Mouse (Mus musculus) adrenal gland, adult 8-10 months (tissue): Measurements from ENCODE around the gene Pdss2. TPM values are rescaled to one million over a fixed set of nuclear protein-coding genes. Genes with fewer than 3 reads are reported as not detected.
"Not testable (repeated sequence)": the region's sequence is repeated elsewhere in the genome, so short reads cannot be mapped to it uniquely, and the experiment has no call there.

Experiments used
- DNase-seq: peaks from one replicate; pipeline ENCODE4 v3.0.0; 2022
- total RNA-seq, 4 experiments: library from RNA; stranded (reverse); gene quantifications; 2 replicates each; pipeline ENCODE4 v1.2.4; 2022

Gene Pdss2
- total RNA-seq, 4 experiments from 2014 or later: 18.7 to 24.0 (median 22.1) TPM

GRCm38 (mm10) chr10:43378279-43378678 lies 157.0 kb downstream of the Pdss2 start:
- DNase-seq: no peak

GRCm38 (mm10) chr10:43378732-43379644 lies 157.7 kb downstream of the Pdss2 start:
- no peak for DNase-seq

- no peak for DNase-seq
These were observed 161.4 kb downstream of the Pdss2 start for GRCm38 (mm10) chr10:43382660-43383059.

- DNase-seq: no peak
These were observed 163.3 kb downstream of the Pdss2 start for GRCm38 (mm10) chr10:43384623-43385022.

GRCm38 (mm10) chr10:43392921-43393320 lies 171.6 kb downstream of the Pdss2 start:
- no peak for DNase-seq

GRCm38 (mm10) chr10:43393818-43394217 lies 172.5 kb downstream of the Pdss2 start:
- DNase-seq: no peak

GRCm38 (mm10) chr10:43395824-43396223 lies 174.5 kb downstream of the Pdss2 start:
- no peak for DNase-seq

GRCm38 (mm10) chr10:43399596-43400316 lies 178.5 kb downstream of the Pdss2 start:
- DNase-seq: no peak

GRCm38 (mm10) chr10:43406107-43406506 lies 184.8 kb downstream of the Pdss2 start:
- DNase-seq: no peak

GRCm38 (mm10) chr10:43406885-43407284 lies 185.6 kb downstream of the Pdss2 start:
- DNase-seq: no peak

GRCm38 (mm10) chr10:43409506-43410230 lies 188.4 kb downstream of the Pdss2 start:
- DNase-seq: no peak

GRCm38 (mm10) chr10:43411164-43411563 lies 189.9 kb downstream of the Pdss2 start:
- not testable (repeated sequence) for DNase-seq

GRCm38 (mm10) chr10:43417346-43417745 lies 196.1 kb downstream of the Pdss2 start:
- no peak for DNase-seq

- DNase-seq: no peak
These were observed 199.6 kb downstream of the Pdss2 start for GRCm38 (mm10) chr10:43420660-43421413.

- no peak for DNase-seq
These were observed 200.9 kb downstream of the Pdss2 start for GRCm38 (mm10) chr10:43422061-43422770.

GRCm38 (mm10) chr10:43424545-43424944 lies 203.3 kb downstream of the Pdss2 start:
- DNase-seq: no peak

- no peak for DNase-seq
These were observed 209.3 kb downstream of the Pdss2 start for GRCm38 (mm10) chr10:43430606-43431005.

GRCm38 (mm10) chr10:43434326-43434725 lies 213.0 kb downstream of the Pdss2 start:
- DNase-seq: no peak

GRCm38 (mm10) chr10:43435757-43436156 lies 214.5 kb downstream of the Pdss2 start:
- DNase-seq: no peak

GRCm38 (mm10) chr10:43439492-43439941 lies 218.2 kb downstream of the Pdss2 start:
- DNase-seq: no peak

GRCm38 (mm10) chr10:43440050-43440449 lies 218.8 kb downstream of the Pdss2 start:
- DNase-seq: no peak
